In the genomic region with DNA sequence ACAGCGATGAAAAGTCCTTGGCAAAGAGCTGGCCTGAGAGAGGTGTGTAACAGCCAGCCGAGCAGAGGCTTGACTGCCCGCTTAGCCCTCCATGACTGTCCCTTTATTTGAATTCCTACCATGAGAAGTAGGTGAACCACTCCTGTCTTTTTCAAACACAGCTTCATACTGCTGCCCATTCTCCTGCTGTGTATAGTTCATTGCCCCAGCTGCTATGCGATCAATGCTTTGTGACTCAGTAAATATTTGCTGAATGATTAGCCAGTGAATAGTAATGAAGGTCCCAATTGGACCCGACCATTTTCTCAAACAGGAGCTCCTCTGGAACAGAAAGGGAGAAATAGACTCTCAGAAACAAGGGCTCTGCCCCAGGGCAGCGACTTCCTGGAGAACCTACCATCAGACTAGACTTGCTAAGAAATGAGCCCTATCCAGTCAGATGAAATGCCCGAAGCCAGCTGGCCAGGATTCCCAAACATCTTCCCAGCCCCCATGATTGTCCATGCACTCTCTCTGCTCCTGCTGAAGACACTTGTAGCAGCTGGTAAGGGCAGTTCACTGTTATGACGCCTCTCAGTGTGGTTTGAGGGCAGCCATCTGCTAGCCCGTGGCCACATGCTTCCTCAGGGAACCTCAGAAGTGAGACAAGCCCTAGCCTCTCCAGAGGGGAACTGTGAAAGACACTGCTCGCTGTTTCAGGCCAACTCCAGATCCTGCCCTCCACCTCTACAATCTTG, we compare ENCODE assay signal across 8 mouse cellular contexts. TPM values are rescaled to one million over a fixed set of nuclear protein-coding genes. Genes with fewer than 3 reads are reported as not detected.
DNase-seq lines count a peak whose midpoint lies in the region; ATAC-seq and TF ChIP-seq lines count a peak whose summit lies in the region.

No protein-coding gene starts in this region.

- no peak for TF ChIP-seq POLR2A in heart, adult 2 months (IDR thresholded peaks at IDR 0.05; ENCODE audit: insufficient read depth, low read depth, low read length)

- H3K4me3 ChIP-seq in neural tube, embryonic 11.5 days (ENCODE audit: low read depth, low read length) = no peak overlapping the region
- no peak overlapping the region for H3K4me3 ChIP-seq in heart, adult 2 months
- peak overlapping the region; percentile 17; the same call in 1 of the 2 replicates for H3K4me3 ChIP-seq in limb, embryonic 13.5 days
- H3K4me3 ChIP-seq in neural tube, embryonic 12.5 days = no peak overlapping the region

- H3K36me3 ChIP-seq in neural tube, embryonic 11.5 days (ENCODE audit: control insufficient read depth, insufficient read depth, low read length) = no peaks in the 10 kb centered on the region
- H3K36me3 ChIP-seq in heart, adult 2 months (ENCODE audit: control insufficient read depth, insufficient read depth, low read length) = no peaks in the 10 kb centered on the region; the same call in 1 of the 2 replicates
- H3K36me3 ChIP-seq in limb, embryonic 13.5 days = no peaks in the 10 kb centered on the region
- H3K36me3 ChIP-seq in neural tube, embryonic 12.5 days = no peaks in the 10 kb centered on the region

- no peaks in the 10 kb centered on the region for H3K27me3 ChIP-seq in neural tube, embryonic 11.5 days (ENCODE audit: control insufficient read depth, insufficient read depth, low read length)
- no peaks in the 10 kb centered on the region for H3K27me3 ChIP-seq in heart, adult 2 months (ENCODE audit: control insufficient read depth, insufficient read depth, low read length)
- H3K27me3 ChIP-seq in limb, embryonic 13.5 days = no peaks in the 10 kb centered on the region
- H3K27me3 ChIP-seq in neural tube, embryonic 12.5 days (replicated peaks) = 0 out of 2 replicates have a peak, but pooled peaks cover 3% of the 10 kb centered on the region

- no peaks in the 10 kb centered on the region for H3K9me3 ChIP-seq in neural tube, embryonic 11.5 days (ENCODE audit: control insufficient read depth, low read length)
- no peaks in the 10 kb centered on the region for H3K9me3 ChIP-seq in limb, embryonic 13.5 days
- H3K9me3 ChIP-seq in neural tube, embryonic 12.5 days = no peaks in the 10 kb centered on the region

- no peaks in the 10 kb centered on the region for H3K79me2 ChIP-seq in heart, adult 2 months (replicated peaks; ENCODE audit: control insufficient read depth, insufficient read depth, low read length)

- H3K4me2 ChIP-seq in neural tube, embryonic 11.5 days (ENCODE audit: low read depth) = no peak overlapping the region
- H3K4me2 ChIP-seq in limb, embryonic 13.5 days (replicated peaks) = peak overlapping the region; percentile 78
- peak overlapping the region; percentile 74 for H3K4me2 ChIP-seq in neural tube, embryonic 12.5 days (replicated peaks)

- no peak for TF ChIP-seq EP300 in heart, adult 2 months (IDR thresholded peaks at IDR 0.05; ENCODE audit: insufficient read depth, low read depth, low read length)

- no peak for TF ChIP-seq CTCF in heart, adult 2 months (IDR thresholded peaks at IDR 0.05)

- DNase-seq in neural tube, embryonic 11.5 days (ENCODE audit: low spot score) = peak; percentile 19
- no peak for DNase-seq in neural tube, embryonic 10.5 days (ENCODE audit: extremely low spot score, low spot score)
- DNase-seq in heart, adult 2 months = peak; percentile 36 to 51
- no peak for DNase-seq in layer of hippocampus, adult 11-12 months (ENCODE audit: low spot score)
- no peak for DNase-seq in thymus, postnatal 10 days (ENCODE audit: low spot score in 2 of 2)

- no peak for ATAC-seq in neural tube, embryonic 11.5 days (ENCODE audit: insufficient read depth, low FRiP score, low TSS enrichment)
- ATAC-seq in limb, embryonic 13.5 days (ENCODE audit: low FRiP score, low read depth) = no peak
- ATAC-seq in neural tube, embryonic 12.5 days (ENCODE audit: low FRiP score, low read depth) = no peak
- ATAC-seq in activated CD4-positive, CD25-positive, alpha-beta regulatory T cell, adult 4 months = no peak

- peaks cover 11% of the 10 kb centered on the region; the same call in 1 of the 2 replicates for H3K4me1 ChIP-seq in neural tube, embryonic 11.5 days (ENCODE audit: control insufficient read depth, insufficient read depth, low read length)
- peaks cover 12% of the 10 kb centered on the region for H3K4me1 ChIP-seq in heart, adult 2 months (ENCODE audit: control insufficient read depth, insufficient read depth, low read length)
- peaks cover 32% of the 10 kb centered on the region for H3K4me1 ChIP-seq in limb, embryonic 13.5 days
- H3K4me1 ChIP-seq in neural tube, embryonic 12.5 days = peaks cover 17% of the 10 kb centered on the region

- no peak overlapping the region for H3K9ac ChIP-seq in neural tube, embryonic 11.5 days (ENCODE audit: low read length)
- no peak overlapping the region for H3K9ac ChIP-seq in heart, adult 2 months (ENCODE audit: low read depth, low read length)
- 0 out of 2 replicates have a peak overlapping the region, but pooled peaks have one; percentile 13 for H3K9ac ChIP-seq in limb, embryonic 13.5 days
- no peak overlapping the region for H3K9ac ChIP-seq in neural tube, embryonic 12.5 days

- 67% methylated on average over 10 of the region's 10 CpGs for WGBS in neural tube, embryonic 11.5 days
- 51% methylated on average over 10 of the region's 10 CpGs for WGBS in heart, adult 2 months
- 68% methylated on average over 10 of the region's 10 CpGs for WGBS in limb, embryonic 13.5 days
- 70% methylated on average over 10 of the region's 10 CpGs for WGBS in neural tube, embryonic 12.5 days

- intact Hi-C loops in heart, adult 2 months (cut with DNase I) = loop anchor here (5.0 to 10.0 kb wide), 2 partner anchors 162 to 225 kb away; partner anchors contain the start of genes Cep350, Tor1aip1 and Tor1aip2

- no peak overlapping the region for H3K27ac ChIP-seq in neural tube, embryonic 11.5 days (ENCODE audit: low read depth, low read length)
- H3K27ac ChIP-seq in heart, adult 2 months = peak overlapping the region; percentile 53
- peak overlapping the region; percentile 56; the same call in 1 of the 2 replicates for H3K27ac ChIP-seq in limb, embryonic 13.5 days
- H3K27ac ChIP-seq in neural tube, embryonic 12.5 days = no peak overlapping the region

RNA-seq across cellular contexts. Expression of gene Qsox1, which starts 2.8 kb away (rescaled TPM):
- 9.5 and 10.3 TPM in 2 replicates for polyA plus RNA-seq in neural tube, embryonic 11.5 days (2014; fragmentation: Nextera tagmentation; extraction: Ambion mirVana)
- 10 to 100 TPM; 33.3 to 35.9 TPM for total RNA-seq in heart, adult 2 months (2021)
- polyA plus RNA-seq in heart, adult 2 months (2012; rRNA removed) = 45.7 and 48.6 TPM in 2 replicates
- 37.3 and 37.6 TPM in 2 replicates for polyA plus RNA-seq in limb, embryonic 13.5 days (2015; fragmentation: Nextera tagmentation; extraction: Ambion mirVana)
- polyA plus RNA-seq in neural tube, embryonic 12.5 days (2016; fragmentation: Nextera tagmentation; extraction: Ambion mirVana) = 23.1 and 23.5 TPM in 2 replicates
- polyA plus RNA-seq in activated CD4-positive, CD25-positive, alpha-beta regulatory T cell, adult 4 months (2017; shearing (Covaris generic)) = 10 to 100 TPM; 26.9 to 46.2 TPM

RNA-seq across cellular contexts. Expression of gene Lhx4, which starts 58.4 kb away (rescaled TPM):
- polyA plus RNA-seq in neural tube, embryonic 11.5 days (2014; fragmentation: Nextera tagmentation; extraction: Ambion mirVana) = 10.6 and 13.9 TPM in 2 replicates
- total RNA-seq in heart, adult 2 months (2021) = not detected
- polyA plus RNA-seq in heart, adult 2 months (2012; rRNA removed) = not detected in 2 replicates
- polyA plus RNA-seq in limb, embryonic 13.5 days (2015; fragmentation: Nextera tagmentation; extraction: Ambion mirVana) = 0.05 TPM in 1 of 2 replicates, not detected in the other
- 12.3 and 22.8 TPM in 2 replicates for polyA plus RNA-seq in neural tube, embryonic 12.5 days (2016; fragmentation: Nextera tagmentation; extraction: Ambion mirVana)
- under 1 TPM in 1 of 2 experiments, not detected in 1; 0.42 TPM for polyA plus RNA-seq in activated CD4-positive, CD25-positive, alpha-beta regulatory T cell, adult 4 months (2017; shearing (Covaris generic))

Comparison
In these comparisons a context has a peak if more than half of its experiments do, and no peak if none do; other contexts are left out.
1. DNase-seq: peak in neural tube, embryonic 11.5 days (single experiment) and heart, adult 2 months (2 of 2); none in neural tube, embryonic 10.5 days (single experiment), layer of hippocampus, adult 11-12 months (single experiment) and thymus, postnatal 10 days (0 of 2).
2. H3K27ac ChIP-seq: peak in heart, adult 2 months (single experiment) and limb, embryonic 13.5 days (single experiment); none in neural tube, embryonic 11.5 days (single experiment) and neural tube, embryonic 12.5 days (single experiment).